Mouse (Mus musculus): ENCODE data around the gene Ago3.

DNA sequence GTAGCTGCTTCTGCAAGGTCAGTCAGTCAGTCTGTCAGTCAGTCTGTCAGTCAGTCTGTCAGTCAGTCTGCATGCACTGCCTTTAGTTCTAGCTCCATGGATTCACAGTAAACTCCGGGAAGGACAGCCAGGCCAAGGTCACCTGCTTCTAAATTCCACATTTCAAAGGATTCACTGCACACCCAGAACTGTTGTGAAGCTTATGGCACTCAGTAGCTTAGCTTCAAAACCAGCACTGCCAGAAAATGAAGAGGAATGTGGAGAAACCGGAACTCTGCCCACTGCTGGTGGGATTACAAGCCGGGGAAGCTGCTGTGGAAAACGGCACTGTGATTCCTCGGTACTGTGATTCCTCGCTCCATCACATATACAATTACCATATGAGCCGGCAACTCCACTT, 26.1 kb upstream of the Ago3 start:
- no peak for TF ChIP-seq POLR2A (IDR thresholded peaks at IDR 0.05; ENCODE audit: borderline replicate concordance, low read depth, low read length)
- TF ChIP-seq CTCF (IDR thresholded peaks at IDR 0.05; ENCODE audit: low read depth, low read length): no peak

All from bone marrow macrophage, adult 2 months (primary cell).